Mouse (Mus musculus): ENCODE measurements around the gene Dock6.
"Not testable (repeated sequence)": the region's sequence is repeated elsewhere in the genome, so short reads cannot be mapped to it uniquely, and the experiment has no call there.

Dock6 gene

GRCm38 (mm10) chr9:21811170-21811569 lies 41.3 kb downstream of the Dock6 start:
- no peak for DNase-seq (ENCODE audit: low spot score in 2 of 2)

GRCm38 (mm10) chr9:21808561-21808960 lies 43.9 kb downstream of the Dock6 start:
- DNase-seq (ENCODE audit: low spot score in 2 of 2) = no peak

- DNase-seq (ENCODE audit: low spot score in 2 of 2) = peak in 1 of 2 experiments; percentile 13
Measured at GRCm38 (mm10) chr9:21806976-21807375, 45.5 kb downstream of the Dock6 start.

GRCm38 (mm10) chr9:21806363-21806762 lies 46.1 kb downstream of the Dock6 start:
- DNase-seq (ENCODE audit: low spot score in 2 of 2) = no peak

- DNase-seq (ENCODE audit: low spot score in 2 of 2) = peak; percentile 83 to 87
Measured at GRCm38 (mm10) chr9:21803986-21804644, 48.3 kb downstream of the Dock6 start.

- DNase-seq (ENCODE audit: low spot score in 2 of 2) = no peak
Measured at GRCm38 (mm10) chr9:21801591-21801990, 50.8 kb downstream of the Dock6 start.

- DNase-seq (ENCODE audit: low spot score in 2 of 2) = no peak
Measured at GRCm38 (mm10) chr9:21801121-21801520, 51.3 kb downstream of the Dock6 start.

- no peak for DNase-seq (ENCODE audit: low spot score in 2 of 2)
Measured at GRCm38 (mm10) chr9:21799010-21799350, 53.5 kb downstream of the Dock6 start.

GRCm38 (mm10) chr9:21798345-21799009 lies 54.0 kb downstream of the Dock6 start, which contains the start of gene Kank2:
Gene Kank2, minus strand, starts transcription at chr9:21798744.
- peak; percentile 60 to 73 for DNase-seq (ENCODE audit: low spot score in 2 of 2)

GRCm38 (mm10) chr9:21797921-21798344 lies 54.5 kb downstream of the Dock6 start:
- DNase-seq (ENCODE audit: low spot score in 2 of 2) = no peak

- DNase-seq (ENCODE audit: low spot score in 2 of 2) = no peak
Measured at GRCm38 (mm10) chr9:21796919-21797318, 55.5 kb downstream of the Dock6 start.

- DNase-seq (ENCODE audit: low spot score in 2 of 2) = no peak
Measured at GRCm38 (mm10) chr9:21796259-21796658, 56.2 kb downstream of the Dock6 start.

GRCm38 (mm10) chr9:21795579-21795978 lies 56.9 kb downstream of the Dock6 start:
- DNase-seq (ENCODE audit: low spot score in 2 of 2) = no peak

- DNase-seq (ENCODE audit: low spot score in 2 of 2) = no peak
Measured at GRCm38 (mm10) chr9:21794925-21795324, 57.5 kb downstream of the Dock6 start.

GRCm38 (mm10) chr9:21794344-21794834 lies 58.0 kb downstream of the Dock6 start:
- DNase-seq (ENCODE audit: low spot score in 2 of 2) = no peak

GRCm38 (mm10) chr9:21793507-21793906 lies 58.9 kb downstream of the Dock6 start:
- DNase-seq (ENCODE audit: low spot score in 2 of 2) = not testable (repeated sequence)

GRCm38 (mm10) chr9:21792644-21793043 lies 59.8 kb downstream of the Dock6 start:
- DNase-seq (ENCODE audit: low spot score in 2 of 2) = peak; percentile 59 to 64

GRCm38 (mm10) chr9:21791861-21792260 lies 60.6 kb downstream of the Dock6 start:
- DNase-seq (ENCODE audit: low spot score in 2 of 2) = no peak

- DNase-seq (ENCODE audit: low spot score in 2 of 2) = no peak
Measured at GRCm38 (mm10) chr9:21788234-21788633, 64.2 kb downstream of the Dock6 start.

- no peak for DNase-seq (ENCODE audit: low spot score in 2 of 2)
Measured at GRCm38 (mm10) chr9:21787654-21788053, 64.8 kb downstream of the Dock6 start.

- DNase-seq (ENCODE audit: low spot score in 2 of 2) = peak; percentile 56 to 59
Measured at GRCm38 (mm10) chr9:21786906-21787305, 65.5 kb downstream of the Dock6 start.

GRCm38 (mm10) chr9:21786309-21786708 lies 66.1 kb downstream of the Dock6 start:
- not testable (repeated sequence) for DNase-seq (ENCODE audit: low spot score in 2 of 2)

All from frontal cortex, postnatal 36 days (tissue).